Mouse (Mus musculus): ENCODE data around the gene Dctn2. TPM values are rescaled to one million over a fixed set of nuclear protein-coding genes. Genes with fewer than 3 reads are reported as not detected.

The Dctn2 gene
- total RNA-seq, 2 experiments from 2014 or later, result 254 to 259 TPM

DNA sequence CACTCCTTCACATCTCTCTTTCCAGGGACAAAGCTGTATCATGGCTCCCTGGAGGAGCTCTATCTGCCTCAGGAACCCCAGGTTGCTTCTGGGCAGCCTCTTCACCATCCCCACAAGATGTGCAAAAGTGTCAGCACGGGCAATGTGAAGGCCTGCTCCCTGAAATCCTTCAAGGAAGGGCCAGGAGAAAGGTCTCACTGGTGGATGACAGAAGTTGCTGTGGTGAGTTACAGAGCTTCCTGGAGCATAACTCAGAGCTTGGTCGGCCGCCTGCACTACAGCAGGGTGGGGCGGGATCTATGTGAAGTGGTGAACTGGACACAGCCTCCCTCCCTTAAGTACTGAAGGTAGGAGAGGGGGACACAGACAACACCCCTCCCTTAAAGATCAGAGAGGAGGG lies 56.5 kb downstream of the Dctn2 start:
- intact Hi-C loops (cut with DNase I), result no loop called here
- TF ChIP-seq CTCF (IDR thresholded peaks at IDR 0.05), result no peak
- H3K27ac ChIP-seq, result no peak overlapping the region
- no peak overlapping the region for H3K4me3 ChIP-seq
- DNase-seq (ENCODE audit: extremely low spot score in 1 of 2, low spot score in 2 of 2), result no peak

DNA sequence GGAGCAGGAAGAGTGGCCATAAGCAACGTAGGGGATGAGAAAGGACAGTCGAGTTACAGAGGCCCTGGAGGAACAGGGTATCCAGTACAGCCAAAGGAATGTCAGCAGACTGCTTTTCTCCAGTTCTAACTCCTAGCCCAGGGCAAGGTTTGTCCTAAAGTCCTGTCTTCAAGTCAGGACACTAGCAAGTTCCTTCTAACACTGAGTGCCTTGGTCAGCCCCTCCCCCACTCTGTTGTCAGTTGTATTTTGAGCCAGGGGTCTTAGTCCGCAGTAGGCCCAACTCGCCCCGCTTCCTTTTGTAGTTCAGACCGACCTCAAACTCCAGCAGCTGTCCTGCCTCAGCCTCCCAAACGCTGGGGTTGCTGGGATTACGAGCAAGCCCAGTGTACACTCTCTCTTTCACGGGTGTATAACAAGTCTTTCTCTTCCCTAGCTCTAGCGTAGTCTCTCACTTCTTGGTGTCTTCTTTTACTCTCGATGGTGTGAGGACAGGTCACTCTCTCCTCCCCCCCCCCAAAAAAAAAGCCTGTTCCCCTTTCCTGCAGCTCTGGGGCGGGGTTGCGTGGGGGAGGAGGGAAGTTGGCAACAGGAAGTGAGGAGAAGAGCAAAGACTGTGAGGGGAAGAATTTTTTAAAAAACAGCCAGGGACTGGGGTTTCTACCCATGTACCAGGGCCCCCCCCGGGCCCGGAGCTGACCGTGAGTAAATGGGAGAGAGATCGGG lies 57.1 kb downstream of the Dctn2 start:
- intact Hi-C loops (cut with DNase I), result no loop called here
- Histone ChIP-seq H3K27ac (no peak overlapping the region), H3K4me3 (no peak overlapping the region)
- no peak for TF ChIP-seq CTCF (IDR thresholded peaks at IDR 0.05)
- DNase-seq (ENCODE audit: extremely low spot score in 1 of 2, low spot score in 2 of 2), result no peak

DNA sequence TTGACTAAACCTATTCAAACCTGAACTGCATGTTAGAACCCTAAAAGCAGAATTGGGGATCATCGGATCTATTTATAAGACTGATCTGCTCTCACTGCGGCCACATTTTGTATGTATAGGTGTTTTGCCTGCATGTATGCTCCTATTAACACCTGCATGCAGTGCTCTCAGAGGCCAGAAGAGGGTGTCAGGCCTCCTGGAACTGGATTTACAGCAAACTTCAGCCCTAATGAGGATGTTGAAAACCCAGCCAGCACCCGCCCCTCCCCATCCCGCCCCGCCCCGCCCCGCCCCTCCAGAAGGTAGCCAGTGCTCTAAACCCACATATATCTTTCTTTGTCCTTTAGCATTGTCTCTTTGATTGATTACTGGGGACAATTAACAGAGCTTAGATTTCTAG lies 58.3 kb downstream of the Dctn2 start:
- peak; percentile 45 for TF ChIP-seq CTCF (IDR thresholded peaks at IDR 0.05)
- H3K4me3 ChIP-seq, result no peak overlapping the region
- intact Hi-C loops (cut with DNase I), result no loop called here
- DNase-seq (ENCODE audit: extremely low spot score in 1 of 2, low spot score in 2 of 2), result no peak
- H3K27ac ChIP-seq, result no peak overlapping the region

DNA sequence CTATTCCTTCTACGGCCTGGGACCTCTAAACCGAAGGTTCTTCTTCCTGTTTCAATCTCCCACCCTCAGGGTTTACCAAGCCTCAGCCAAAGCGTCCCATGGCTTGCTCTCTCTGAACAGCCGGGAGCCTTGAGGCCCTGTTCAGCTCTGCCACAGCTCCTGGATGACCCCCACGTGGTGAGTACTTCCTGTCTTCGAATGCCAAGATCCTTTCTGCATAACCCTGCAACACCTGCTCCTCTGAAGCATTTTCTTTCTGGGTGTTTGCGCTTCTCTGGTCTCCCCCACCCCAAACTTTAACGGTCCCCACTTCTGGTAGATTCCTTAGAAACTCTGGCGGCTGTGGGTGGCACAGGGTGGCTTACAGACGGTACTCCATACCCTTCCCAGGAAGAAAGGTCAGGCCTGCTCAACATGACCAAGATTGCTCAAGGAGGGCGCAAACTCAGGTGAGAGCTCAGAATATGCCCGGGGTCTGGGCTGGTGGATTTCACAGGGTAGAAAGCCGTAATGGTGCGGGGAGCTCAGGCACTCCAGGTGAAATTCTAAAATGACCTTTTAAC lies 59.4 kb downstream of the Dctn2 start:
- Histone ChIP-seq H3K27ac (no peak overlapping the region), H3K4me3 (no peak overlapping the region)
- TF ChIP-seq CTCF (IDR thresholded peaks at IDR 0.05), result no peak
- no peak for DNase-seq (ENCODE audit: extremely low spot score in 1 of 2, low spot score in 2 of 2)
- intact Hi-C loops (cut with DNase I), result no loop called here

DNA sequence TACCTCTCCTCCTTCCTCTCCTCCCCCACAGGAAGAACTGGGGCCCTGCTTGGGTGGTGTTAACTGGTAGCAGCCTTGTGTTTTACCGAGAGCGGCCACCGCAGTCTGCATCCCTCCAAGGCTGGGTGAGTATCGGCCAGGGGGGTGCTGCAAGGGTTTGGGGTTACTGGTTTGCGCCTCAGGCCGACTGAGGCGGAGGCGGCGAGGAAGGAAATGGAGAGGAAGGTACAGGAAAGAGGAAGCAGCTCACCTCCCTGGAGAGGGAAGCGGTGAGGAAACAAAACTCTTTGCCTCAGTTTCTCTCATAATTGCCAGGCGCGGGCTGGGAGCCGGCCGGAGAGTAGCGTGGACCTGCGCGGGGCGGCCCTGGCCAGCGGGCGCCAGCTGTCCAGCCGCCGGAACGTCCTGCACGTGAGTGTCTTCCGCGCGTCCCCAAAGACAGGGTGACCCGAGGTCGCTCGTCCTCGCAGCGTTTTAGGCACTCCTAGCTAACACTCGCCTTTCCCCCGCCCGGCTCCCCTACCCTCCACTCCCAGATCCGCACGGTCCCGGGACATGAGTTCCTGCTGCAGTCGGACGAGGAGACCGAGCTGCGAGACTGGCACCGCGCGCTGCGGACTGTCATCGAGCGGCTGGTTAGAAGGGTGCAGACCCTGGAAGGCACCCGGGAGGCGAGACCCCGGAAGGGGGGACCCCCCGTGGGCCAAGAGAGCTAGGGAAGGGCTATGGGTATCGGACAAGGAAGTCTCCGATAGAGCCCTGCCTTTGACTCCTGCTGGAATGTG lies 60.0 kb downstream of the Dctn2 start:
- TF ChIP-seq CTCF (IDR thresholded peaks at IDR 0.05), result no peak
- Histone ChIP-seq H3K27ac (no peak overlapping the region), H3K4me3 (peak overlapping the region; percentile 41)
- intact Hi-C loops (cut with DNase I), result no loop called here
- DNase-seq (ENCODE audit: extremely low spot score in 1 of 2, low spot score in 2 of 2), result no peak

DNA sequence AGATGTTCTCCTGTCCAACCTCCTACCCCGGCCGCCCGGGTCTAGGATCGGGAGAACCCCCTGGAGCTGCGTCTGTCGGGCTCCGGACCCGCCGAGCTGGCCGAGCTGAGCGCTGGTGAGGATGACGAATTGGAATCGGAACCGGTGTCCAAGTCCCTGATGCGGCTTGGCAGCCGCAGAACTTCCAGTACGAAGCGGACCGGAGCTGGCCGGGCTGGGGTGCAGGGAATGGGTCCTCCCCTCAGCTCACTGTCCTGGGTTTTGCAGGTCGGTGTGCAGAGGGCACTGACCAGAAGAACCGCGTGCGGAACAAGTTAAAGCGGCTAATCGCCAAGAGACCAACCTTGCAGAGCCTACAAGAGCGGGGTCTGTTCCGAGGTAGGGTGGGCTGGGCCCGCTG lies 60.7 kb downstream of the Dctn2 start:
- Histone ChIP-seq H3K4me3 (peak overlapping the region; percentile 41), H3K27ac (no peak overlapping the region)
- intact Hi-C loops (cut with DNase I), result no loop called here
- no peak for TF ChIP-seq CTCF (IDR thresholded peaks at IDR 0.05)
- DNase-seq (ENCODE audit: extremely low spot score in 1 of 2, low spot score in 2 of 2), result no peak

DNA sequence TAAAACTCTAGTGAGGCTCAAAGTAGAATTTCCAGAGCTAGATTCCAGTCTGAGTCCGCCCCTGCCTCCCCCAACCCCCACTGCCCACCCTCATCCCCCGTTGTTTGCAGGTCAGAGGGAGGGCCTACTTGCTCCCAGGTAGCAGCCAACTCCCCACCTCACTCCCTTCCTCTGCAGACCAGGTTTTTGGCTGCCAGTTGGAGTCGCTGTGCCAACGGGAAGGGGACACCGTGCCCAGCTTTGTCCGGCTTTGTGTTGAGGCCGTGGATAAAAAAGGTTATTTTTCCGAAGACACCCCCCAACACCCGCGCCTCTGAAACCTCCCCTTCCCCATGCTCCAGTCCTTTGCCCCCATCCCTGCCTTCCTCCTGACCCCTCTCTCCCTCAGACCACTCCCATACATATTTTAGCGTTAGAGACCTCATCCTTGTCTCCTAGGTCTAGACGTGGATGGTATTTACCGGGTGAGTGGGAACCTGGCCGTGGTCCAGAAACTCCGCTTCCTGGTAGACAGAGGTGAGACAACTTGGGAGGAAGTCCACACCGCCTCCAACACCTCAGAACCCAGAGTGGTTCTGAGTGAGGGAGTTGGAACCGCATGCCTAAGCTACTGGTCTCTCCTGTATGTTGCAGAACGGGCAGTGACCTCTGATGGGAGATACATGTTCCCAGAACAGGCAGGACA lies 61.4 kb downstream of the Dctn2 start:
- TF ChIP-seq CTCF (IDR thresholded peaks at IDR 0.05), result no peak
- intact Hi-C loops (cut with DNase I), result loop anchor here (2.0 kb wide), 1 partner anchor 13 kb away; no protein-coding TSS in a partner anchor
- H3K27ac ChIP-seq, result no peak overlapping the region
- DNase-seq (ENCODE audit: extremely low spot score in 1 of 2, low spot score in 2 of 2), result no peak
- H3K4me3 ChIP-seq, result no peak overlapping the region

DNA sequence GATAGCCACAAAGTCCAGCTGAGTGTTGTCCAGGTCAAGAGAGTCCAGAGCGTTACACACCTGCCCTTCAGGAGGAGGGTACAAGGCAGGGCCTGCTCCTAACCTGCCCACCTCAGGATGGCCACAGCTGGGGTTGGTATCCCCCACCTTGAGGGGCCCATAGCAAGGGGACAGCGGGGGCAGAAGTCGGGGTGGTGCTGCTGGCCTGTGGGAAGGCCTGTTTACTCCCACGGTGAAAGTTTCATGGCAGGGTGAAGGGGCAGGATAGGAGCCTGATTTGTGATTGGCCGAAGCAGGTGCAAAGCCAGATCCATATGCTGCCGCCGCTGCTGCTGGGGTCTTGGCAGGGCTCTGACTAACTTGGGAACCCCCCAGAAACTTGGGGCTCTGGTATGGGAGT lies 64.0 kb downstream of the Dctn2 start:
- H3K4me3 ChIP-seq, result no peak overlapping the region

More for the DNA sequence above, 64.0 kb downstream of the Dctn2 start:
- no peak for TF ChIP-seq CTCF (IDR thresholded peaks at IDR 0.05)
- no peak for DNase-seq (ENCODE audit: extremely low spot score in 1 of 2, low spot score in 2 of 2)
- intact Hi-C loops (cut with DNase I), result loop anchor here (5.0 kb wide), 1 partner anchor 188 kb away; no protein-coding TSS in a partner anchor
- H3K27ac ChIP-seq, result no peak overlapping the region

Other genes with a start within 250 kb of the Dctn2 start
- gene Tsfm, start 235.5 kb upstream of the Dctn2 start, total RNA-seq (2021), result 10 to 100 TPM; 30.2 to 30.7 TPM
- 10 to 100 TPM; 10.1 to 12.3 TPM for gene Mettl1, start 225.0 kb upstream of the Dctn2 start, total RNA-seq (2021)
- gene Eef1akmt3, start 224.9 kb upstream of the Dctn2 start, total RNA-seq (2021), result under 1 TPM in 1 of 2 experiments, not detected in 1; 0.21 TPM
- under 1 TPM; 0.36 to 0.77 TPM for gene Cyp27b1, start 218.1 kb upstream of the Dctn2 start, total RNA-seq (2021)
- gene March9, start 206.2 kb upstream of the Dctn2 start, total RNA-seq (2021), result 10 to 100 TPM; 18.1 to 22.5 TPM
- gene Cdk4, start 202.8 kb upstream of the Dctn2 start, total RNA-seq (2021), result 10 to 100 TPM; 74.4 to 75.2 TPM
- 10 to 100 TPM; 63.7 to 64.4 TPM for gene Tspan31, start 196.1 kb upstream of the Dctn2 start, total RNA-seq (2021)
- 100 to 1,000 TPM; 627 to 694 TPM for gene Agap2, start 191.1 kb upstream of the Dctn2 start, total RNA-seq (2021)
- 100 to 1,000 TPM; 109 to 114 TPM for gene Os9, start 145.2 kb upstream of the Dctn2 start, total RNA-seq (2021)
- gene B4galnt1, start 101.1 kb upstream of the Dctn2 start, total RNA-seq (2021), result 100 to 1,000 TPM; 122 to 125 TPM
- gene Slc26a10, start 85.7 kb upstream of the Dctn2 start, total RNA-seq (2021), result 1 to 10 TPM; 3.8 TPM
- 100 to 1,000 TPM; 198 to 208 TPM for gene Arhgef25, start 76.3 kb upstream of the Dctn2 start, total RNA-seq (2021)
- 100 to 1,000 TPM; 207 to 223 TPM for gene Dtx3, start 70.6 kb upstream of the Dctn2 start, total RNA-seq (2021)
- gene Pip4k2c, start 54.8 kb upstream of the Dctn2 start, total RNA-seq (2021), result 100 to 1,000 TPM; 113 to 115 TPM
- 1,000 to 10,000 TPM; 1,016 to 1,023 TPM for gene Kif5a, start 3.0 kb upstream of the Dctn2 start, total RNA-seq (2021)
- gene Mbd6, start 22.6 kb downstream of the Dctn2 start, total RNA-seq (2021), result 10 to 100 TPM; 42.2 to 52.4 TPM
- gene Mars, start 45.4 kb downstream of the Dctn2 start, total RNA-seq (2021), result 10 to 100 TPM; 55.3 to 61.5 TPM
- 1 to 10 TPM in 1 of 2 experiments, under 1 TPM in 1; 0.47 to 1.2 TPM for gene Arhgap9, start 55.6 kb downstream of the Dctn2 start, total RNA-seq (2021)
- gene Gli1, start 75.6 kb downstream of the Dctn2 start, total RNA-seq (2021), result 1 to 10 TPM; 3.3 to 4.5 TPM
- gene Inhbe, start 88.0 kb downstream of the Dctn2 start, total RNA-seq (2021), result under 1 TPM in 1 of 2 experiments, not detected in 1; 0.29 TPM
- not detected for gene Inhbc, start 104.1 kb downstream of the Dctn2 start, total RNA-seq (2021)
- 100 to 1,000 TPM; 365 to 382 TPM for gene R3hdm2, start 114.0 kb downstream of the Dctn2 start, total RNA-seq (2021)
- 1 to 10 TPM; 2.6 to 9.9 TPM for gene Stac3, start 235.3 kb downstream of the Dctn2 start, total RNA-seq (2021)
- 1 to 10 TPM; 4.2 to 5.6 TPM for gene Ndufa4l2, start 248.6 kb downstream of the Dctn2 start, total RNA-seq (2021)

Data from left cerebral cortex, adult 2 months (tissue).